Mouse (Mus musculus) v-Abl transformed pro-B cells (cell line): ENCODE data around the gene Ccr9.
"Not testable (repeated sequence)": the region's sequence is repeated elsewhere in the genome, so short reads cannot be mapped to it uniquely, and the experiment has no call there.

Experiments
- in situ Hi-C, 2 experiments: fragments of 400-800 bp; cut with MboI; formaldehyde crosslinking; loops; one replicate each; pipeline ENCODE4 v1.15.1; 2025; ENCODE audit not compliant: unreplicated experiment in 2 of 2

Ccr9 gene

DNA sequence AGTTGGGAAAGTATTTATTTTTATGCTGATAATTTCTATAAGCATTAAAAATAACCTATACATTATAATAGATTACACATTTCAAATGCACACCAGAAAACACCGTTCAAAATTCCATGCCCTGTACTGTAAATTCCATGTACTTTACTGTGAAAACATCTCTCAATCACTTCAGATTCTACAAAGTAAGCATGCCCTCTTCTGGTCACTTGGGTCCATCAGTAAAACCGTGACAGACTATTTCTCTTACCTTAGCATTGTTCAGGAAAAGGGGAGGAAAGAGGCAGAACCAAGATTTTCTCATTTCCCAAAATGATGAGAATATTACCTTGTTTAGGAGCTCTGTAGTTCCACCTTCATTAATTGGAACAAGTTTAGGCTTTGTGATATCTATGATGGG lies 31.0 kb downstream of the Ccr9 start:
- in situ Hi-C loops, result loop anchor here in 1 of 2 experiments (10.0 kb wide), 1 partner anchor 56 kb away; no protein-coding TSS in a partner anchor

GRCm38 (mm10) chr9:123713111-123713510 lies 34.9 kb downstream of the Ccr9 start:
- in situ Hi-C loops, result no loop called here

DNA sequence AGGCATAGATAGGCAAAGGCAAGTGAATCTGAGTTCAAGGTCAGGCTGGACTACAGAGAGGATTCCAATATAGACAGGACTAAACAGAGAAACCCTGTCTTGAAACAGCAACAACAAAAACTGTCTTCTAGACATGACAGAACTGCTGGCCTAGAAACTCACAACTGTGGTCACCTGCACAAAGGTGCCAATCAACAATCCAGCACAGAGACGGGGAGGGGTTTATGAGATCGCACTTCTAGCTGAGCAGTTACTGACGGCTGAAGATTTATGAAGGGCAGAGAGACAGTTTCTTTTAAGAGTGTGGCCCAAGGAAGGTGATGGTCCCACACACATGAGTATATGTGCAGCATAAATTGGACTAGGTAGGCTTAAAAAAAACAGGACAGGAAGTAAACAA lies 38.1 kb downstream of the Ccr9 start:
- in situ Hi-C loops, result no loop called here

DNA sequence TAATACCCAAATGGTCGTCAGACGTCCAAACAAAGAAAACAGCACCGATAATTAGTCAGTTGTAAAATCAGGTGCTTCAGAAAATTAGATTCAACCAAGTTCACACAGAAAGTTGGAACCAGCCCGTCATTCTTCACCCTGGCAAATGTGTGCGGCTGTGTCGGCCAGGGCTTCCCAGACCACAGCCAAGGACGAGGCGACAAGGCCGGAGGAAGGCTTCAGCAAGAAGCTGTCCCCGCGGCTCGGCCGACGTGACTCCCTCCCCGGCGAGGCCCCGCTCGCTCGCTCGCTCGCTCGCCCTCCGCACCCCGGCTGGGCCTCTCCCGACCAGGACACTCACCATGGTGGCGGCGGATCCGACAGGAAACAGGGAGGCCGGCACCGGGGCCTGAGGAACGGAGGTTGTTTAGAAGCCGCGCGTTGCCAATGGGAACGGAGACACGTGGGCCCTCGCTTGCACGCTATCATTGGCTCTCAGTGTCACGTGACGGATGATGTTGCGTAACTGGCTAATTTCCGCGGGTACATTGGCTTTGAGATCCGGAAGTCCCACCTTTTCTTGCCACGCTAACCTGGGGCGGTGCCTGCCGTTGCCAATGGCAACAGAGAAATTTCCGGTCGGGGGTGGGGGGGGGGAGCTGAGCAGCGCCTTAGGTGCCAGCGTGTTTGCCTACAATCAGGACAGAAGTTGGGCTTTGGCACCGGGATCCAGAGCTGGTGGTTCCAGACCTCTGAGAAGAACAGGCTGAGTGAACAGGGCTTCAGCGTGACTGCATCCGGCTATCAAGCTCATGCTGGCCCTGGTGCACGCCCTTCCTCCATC lies 39.2 kb downstream of the Ccr9 start, which contains the start of gene Lztfl1:
TSS of gene Lztfl1 (minus strand) at position 512 of the 823 bp plus-strand sequence.
- in situ Hi-C loops, result no loop called here

- in situ Hi-C loops, result loop anchor here (5.0 kb wide), 2 partner anchors 39 to 49 kb away; no protein-coding TSS in a partner anchor
Measured at GRCm38 (mm10) chr9:123722737-123723493, 44.7 kb downstream of the Ccr9 start.

DNA sequence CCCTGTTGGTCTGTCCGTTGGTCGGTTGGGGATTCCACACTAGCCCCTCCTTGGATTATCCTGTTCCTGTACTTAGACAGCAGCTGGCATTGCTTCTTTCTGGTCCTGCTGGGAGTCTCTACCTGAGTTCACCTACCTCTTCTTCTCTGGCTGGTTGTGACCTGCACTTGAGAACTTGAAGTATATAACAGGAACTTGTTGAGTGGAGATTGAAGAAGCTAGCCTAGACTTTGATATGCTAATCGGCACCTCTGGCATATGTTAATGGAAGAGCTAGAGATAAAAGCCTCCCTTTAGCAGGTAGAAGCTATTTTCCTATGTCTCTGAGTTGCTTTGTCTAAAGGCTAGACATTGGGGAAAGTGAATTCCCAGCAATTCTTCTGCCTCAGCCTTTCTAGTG lies 53.0 kb downstream of the Ccr9 start:
- in situ Hi-C loops, result no loop called here

GRCm38 (mm10) chr9:123734133-123734532 lies 55.9 kb downstream of the Ccr9 start:
- in situ Hi-C loops, result no loop called here

GRCm38 (mm10) chr9:123740799-123741198 lies 62.6 kb downstream of the Ccr9 start:
- in situ Hi-C loops, result no loop called here

DNA sequence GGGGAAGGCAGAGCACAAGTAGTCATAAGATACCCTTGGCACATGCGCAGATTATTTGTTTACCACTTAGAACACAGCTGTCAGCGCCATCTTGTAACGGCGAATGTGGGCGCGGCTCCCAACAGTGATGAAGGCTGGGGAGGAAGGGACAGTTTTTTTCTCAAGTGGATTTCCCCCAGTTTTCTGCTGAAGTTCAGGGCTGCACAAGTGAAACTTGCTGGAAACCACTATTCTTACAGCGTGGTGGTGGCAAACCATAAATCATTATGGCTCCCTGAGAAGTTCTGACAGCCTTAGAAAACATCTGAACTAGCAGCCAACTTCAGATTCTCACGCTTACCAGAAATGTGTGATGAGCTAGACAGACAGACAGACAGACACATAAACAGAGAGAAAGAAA lies 71.4 kb downstream of the Ccr9 start:
- in situ Hi-C loops, result not testable (repeated sequence)

DNA sequence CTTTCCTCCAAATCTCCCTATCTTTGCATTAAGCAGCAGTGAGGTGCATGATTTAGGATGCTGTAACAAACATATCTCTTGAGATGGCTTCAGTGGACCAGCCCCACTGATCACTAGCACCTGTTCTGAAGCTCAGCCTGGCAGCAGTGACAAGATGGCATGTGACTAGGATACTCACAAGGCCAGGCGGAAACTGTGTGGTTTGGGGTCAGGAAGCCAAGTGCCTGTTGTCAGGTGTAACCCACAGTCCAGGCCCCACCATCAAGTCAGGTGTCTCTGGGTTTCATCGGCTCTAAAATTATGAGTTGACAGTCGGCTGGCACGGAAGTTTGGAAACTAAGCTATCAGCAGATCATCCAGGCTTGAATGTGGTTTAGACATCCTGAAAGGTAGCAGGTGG lies 76.1 kb downstream of the Ccr9 start:
- in situ Hi-C loops, result no loop called here

GRCm38 (mm10) chr9:123756752-123757151 lies 78.5 kb downstream of the Ccr9 start:
- in situ Hi-C loops, result no loop called here

GRCm38 (mm10) chr9:123757326-123757725 lies 79.1 kb downstream of the Ccr9 start:
- in situ Hi-C loops, result no loop called here

DNA sequence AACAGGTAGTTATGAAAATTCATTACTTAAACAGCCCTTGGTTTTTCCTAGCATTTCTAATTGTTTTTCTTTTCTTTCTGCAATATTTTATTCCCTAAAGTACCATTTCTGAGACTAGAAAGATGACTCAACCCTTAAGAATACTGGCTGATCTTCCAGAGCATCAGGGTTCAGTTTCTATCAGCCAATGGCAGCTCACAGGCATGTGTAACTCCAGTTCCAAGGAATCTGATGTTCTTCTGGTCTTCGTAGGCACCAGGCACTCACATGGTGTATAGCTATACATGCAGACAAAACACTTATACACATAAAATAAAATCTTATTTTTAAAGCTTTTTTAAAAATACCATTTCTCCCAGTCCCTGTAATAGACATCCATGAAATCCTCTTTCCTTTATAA lies 79.9 kb downstream of the Ccr9 start:
- in situ Hi-C loops, result no loop called here

DNA sequence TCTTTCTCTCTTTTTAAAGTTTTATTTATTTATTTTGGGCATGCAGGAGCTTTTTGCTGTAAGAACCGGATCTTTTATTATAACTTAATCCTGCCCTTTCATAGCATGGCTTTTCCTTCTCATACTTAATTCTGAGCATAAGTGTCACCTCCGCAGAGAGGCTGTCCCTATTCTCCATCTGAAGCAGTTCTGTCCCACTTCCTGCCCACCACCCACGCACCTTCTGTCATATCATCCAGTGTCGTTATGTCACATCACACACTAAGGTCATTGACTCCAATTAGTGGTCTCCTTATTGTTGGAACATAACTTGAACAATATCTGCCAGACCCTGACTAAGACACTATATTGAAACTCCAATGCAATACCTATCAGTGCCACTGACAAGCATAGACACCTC lies 80.4 kb downstream of the Ccr9 start:
- in situ Hi-C loops, result no loop called here

- in situ Hi-C loops, result loop anchor here (5.0 to 10.0 kb wide), 2 partner anchors 39 to 56 kb away; no protein-coding TSS in a partner anchor
Measured at GRCm38 (mm10) chr9:123760806-123761205, 82.6 kb downstream of the Ccr9 start.

GRCm38 (mm10) chr9:123762886-123763285 lies 84.6 kb downstream of the Ccr9 start:
- in situ Hi-C loops, result loop anchor here (5.0 to 10.0 kb wide), 2 partner anchors 41 to 58 kb away; no protein-coding TSS in a partner anchor

GRCm38 (mm10) chr9:123763771-123764170 lies 85.5 kb downstream of the Ccr9 start:
- in situ Hi-C loops, result loop anchor here (5.0 to 10.0 kb wide), 2 partner anchors 41 to 59 kb away; no protein-coding TSS in a partner anchor

- in situ Hi-C loops, result loop anchor here in 1 of 2 experiments (10.0 kb wide), 1 partner anchor 62 kb away; no protein-coding TSS in a partner anchor
Measured at GRCm38 (mm10) chr9:123766996-123767395, 88.8 kb downstream of the Ccr9 start.

DNA sequence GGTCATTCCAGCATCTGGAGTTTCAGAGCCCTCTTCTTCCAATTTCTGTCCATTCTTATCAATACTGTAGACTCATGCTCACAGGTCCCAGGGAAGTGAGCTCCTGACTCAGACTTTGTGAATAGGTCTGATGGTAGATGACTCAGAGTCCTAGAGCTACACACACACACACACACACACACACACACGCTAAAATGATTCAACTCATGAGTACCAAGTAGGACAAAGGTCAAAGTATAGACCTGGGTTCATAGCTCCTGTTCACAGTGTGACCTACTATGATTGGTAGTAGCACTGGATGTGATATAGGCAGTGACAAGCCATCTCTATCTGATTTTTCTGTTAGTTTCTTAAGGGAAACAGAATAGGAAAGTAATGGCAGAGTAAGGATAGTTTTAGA lies 90.2 kb downstream of the Ccr9 start:
- in situ Hi-C loops, result loop anchor here in 1 of 2 experiments (10.0 kb wide), 1 partner anchor 64 kb away; no protein-coding TSS in a partner anchor

GRCm38 (mm10) chr9:123769532-123769931 lies 91.3 kb downstream of the Ccr9 start:
- in situ Hi-C loops, result loop anchor here in 1 of 2 experiments (10.0 kb wide), 1 partner anchor 65 kb away; no protein-coding TSS in a partner anchor

- in situ Hi-C loops, result loop anchor here (5.0 kb wide), 2 partner anchors 51 to 106 kb away; no protein-coding TSS in a partner anchor
Measured at GRCm38 (mm10) chr9:123773299-123773698, 95.1 kb downstream of the Ccr9 start.
